Mouse (Mus musculus): ENCODE results near the gene Tmub2.
"Not testable (repeated sequence)": the region's sequence is repeated elsewhere in the genome, so short reads cannot be mapped to it uniquely, and the experiment has no call there.

Tmub2 gene

DNA sequence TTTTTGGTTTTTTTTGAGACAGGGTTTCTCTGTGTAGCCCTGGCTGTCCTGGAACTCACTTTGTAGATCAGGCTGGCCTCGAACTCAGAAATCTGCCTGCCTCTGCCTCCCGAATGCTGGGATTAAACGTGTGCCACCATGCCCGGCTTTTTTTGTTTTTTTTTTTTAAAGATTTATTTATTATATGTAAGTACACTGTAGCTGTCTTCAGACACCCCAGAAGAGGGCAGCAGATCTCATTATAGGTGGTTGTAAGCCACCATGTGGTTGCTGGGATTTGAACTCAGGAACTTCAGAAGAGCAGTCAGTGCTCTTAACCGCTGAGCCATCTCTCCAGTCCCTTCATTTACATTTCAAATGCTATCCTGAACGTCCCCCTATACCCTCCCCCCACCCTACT, 4.5 kb upstream of the Tmub2 start:
- DNase-seq: not testable (repeated sequence)

DNA sequence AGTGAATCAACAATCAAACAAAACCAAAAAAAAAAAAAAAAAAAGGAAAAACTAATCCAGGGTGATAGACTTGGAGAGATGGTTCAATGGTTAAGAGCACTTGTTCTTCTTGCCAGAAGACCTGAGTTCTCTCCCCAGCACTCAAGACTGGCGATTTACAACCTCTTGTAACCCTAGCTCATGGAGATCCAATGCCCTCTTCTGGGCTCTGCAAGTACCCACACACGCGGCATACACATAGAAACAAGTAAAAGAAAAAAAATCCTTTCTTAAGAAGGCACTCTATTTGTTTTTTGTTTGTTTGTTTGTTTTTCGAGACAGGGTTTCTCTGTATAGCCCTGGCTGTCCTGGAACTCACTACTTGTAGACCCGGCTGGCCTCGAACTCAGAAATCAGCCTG, 809 bp upstream of the Tmub2 start:
- DNase-seq: no peak

DNA sequence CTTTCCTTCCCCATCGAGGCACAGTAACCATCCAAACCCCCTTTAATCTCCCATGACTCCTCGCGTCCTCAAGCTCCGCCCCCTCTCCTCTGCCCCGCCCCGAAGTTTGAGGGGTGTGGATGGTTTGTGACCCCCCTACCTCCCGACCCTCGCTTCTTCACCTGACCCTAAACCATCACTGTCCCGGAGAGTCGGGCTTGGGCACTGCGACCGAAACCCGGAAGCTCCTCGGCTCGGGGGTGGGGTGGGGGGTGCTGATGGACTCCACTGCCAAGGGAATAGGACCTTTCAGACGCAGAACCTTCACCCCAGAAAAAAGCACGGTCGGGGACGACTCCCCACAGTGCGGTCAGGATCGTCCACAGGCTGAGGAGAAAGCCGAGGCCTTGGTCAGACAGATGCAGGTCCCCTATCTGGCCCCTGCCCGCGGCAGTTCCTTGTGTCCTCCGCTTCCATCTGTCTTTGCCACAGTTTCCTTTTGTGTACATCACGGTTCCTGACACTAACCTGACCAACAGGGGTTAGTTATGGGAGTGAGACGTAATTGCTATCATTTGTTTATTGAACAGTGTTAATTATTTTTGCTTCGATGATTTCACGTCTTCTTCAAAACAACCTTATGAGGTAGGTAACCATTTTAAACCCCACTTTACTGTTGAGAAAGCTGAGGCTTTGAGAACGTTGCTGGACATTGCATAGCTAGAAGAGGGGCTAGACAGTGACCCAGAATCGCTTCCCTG, 534 bp downstream of the Tmub2 start:
- DNase-seq: no peak

DNA sequence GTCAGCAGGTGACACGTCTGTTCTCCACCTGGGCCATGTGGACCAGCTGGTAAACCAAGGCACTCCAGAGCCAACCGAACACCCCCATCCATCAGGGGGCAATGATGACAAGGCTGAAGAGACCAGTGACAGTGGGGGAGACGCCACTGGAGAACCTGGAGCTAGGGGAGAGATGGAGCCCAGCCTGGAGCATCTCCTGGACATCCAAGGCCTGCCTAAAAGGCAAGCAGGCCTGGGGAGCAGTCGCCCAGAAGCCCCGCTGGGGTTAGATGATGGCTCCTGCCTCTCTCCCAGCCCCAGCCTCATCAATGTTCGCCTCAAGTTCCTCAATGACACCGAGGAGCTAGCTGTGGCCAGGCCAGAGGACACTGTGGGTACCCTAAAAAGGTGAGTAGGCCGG, 2.8 kb downstream of the Tmub2 start:
- no peak for DNase-seq

DNA sequence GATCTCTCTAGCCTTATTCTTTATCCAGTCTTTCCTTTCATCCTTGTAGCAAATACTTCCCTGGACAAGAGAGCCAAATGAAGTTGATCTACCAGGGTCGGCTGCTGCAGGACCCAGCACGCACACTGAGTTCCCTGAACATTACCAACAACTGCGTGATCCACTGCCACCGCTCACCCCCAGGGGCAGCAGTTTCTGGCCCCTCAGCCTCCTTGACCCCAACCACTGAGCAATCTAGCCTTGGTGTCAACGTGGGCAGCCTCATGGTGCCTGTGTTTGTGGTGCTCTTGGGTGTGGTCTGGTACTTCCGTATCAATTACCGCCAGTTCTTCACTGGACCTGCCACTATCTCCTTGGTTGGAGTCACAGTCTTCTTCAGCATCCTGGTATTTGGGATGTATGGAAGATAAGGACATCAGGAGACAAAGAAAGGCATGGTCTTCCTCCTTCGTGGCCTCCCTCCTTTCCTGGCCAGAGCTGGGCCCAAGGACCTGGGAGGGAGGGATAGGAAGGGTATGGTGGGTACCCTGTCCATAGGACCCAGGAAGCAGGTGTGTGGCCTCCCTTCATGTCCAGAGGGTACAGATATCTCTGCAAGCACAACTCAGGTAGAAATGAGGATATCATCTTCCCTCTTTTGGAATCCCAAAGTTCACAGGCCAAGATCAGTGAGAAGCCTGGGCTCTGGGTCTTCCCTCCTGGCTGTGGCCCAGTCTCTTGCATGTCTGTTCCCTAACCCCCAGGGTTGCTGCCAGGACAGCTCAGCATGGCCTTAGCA, 3.5 kb downstream of the Tmub2 start:
- no peak for DNase-seq

DNA sequence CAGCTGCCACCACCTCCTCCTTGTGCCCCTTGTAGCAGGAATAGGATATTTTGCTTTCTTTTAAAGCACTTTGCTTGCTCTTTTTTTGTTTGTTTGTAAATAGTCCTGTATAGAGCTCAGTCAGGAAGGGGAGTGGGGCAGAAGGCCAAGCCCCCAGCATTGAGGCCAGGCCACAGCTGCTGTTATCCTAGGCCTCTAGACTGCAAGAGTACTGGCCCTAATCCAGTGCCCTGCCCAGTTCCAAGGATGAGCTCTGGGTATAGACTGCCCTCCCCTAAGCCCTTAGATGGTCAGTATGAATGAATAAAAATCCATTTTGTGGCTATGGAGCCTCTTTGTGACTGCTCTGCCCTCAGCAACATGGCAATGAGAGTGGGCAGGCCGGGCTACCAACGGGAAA, 4.2 kb downstream of the Tmub2 start:
- DNase-seq: no peak

DNA sequence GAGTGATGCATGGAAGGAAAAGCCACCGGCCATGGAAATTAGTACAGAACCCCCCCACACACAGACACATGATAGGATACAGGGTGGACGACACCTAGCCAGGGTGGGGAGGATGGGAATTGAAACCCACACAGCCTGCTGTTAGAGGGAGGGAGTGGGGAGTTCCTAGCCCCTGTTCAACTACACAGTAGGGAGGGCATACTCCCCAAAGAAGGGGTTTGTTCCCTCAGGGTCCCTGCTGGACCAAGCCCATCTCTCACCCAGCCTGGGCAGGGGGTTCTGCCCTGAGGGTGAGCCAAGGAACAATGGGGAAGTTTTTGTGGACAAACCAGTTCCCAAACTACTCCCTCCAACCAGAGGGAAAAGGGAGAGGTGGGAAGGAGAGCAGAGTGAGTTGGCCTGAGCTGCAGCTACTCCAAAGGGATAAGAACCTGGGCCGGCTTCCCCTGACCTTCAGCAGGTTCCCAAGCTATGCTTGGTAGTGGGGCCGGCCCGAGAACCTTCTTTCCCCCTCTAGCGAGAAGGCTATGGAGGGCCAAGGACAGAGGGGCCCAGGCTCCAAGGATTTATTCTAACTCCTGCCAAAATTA, 4.9 kb downstream of the Tmub2 start:
- peak; percentile 22 for DNase-seq

DNA sequence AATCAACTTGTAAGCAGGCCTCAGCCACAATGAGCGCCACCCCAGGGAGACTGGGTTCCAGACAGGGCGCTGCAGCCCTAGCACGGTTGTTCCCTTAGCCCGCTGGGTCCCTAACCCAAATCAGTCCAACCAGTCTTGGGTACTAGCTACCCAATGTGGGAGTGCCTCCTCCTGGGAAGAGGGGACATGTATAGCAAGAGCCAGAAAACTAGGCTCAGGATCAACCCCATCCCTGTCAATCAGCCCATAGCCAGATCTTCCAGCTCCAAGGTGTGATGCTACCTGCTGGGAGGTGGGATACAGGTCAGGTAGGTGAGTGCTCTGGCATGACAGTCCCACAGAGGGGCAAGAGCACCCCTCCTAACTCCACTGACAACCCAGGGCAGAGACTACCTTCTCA, 5.4 kb downstream of the Tmub2 start:
- peak; percentile 25 for DNase-seq

DNA sequence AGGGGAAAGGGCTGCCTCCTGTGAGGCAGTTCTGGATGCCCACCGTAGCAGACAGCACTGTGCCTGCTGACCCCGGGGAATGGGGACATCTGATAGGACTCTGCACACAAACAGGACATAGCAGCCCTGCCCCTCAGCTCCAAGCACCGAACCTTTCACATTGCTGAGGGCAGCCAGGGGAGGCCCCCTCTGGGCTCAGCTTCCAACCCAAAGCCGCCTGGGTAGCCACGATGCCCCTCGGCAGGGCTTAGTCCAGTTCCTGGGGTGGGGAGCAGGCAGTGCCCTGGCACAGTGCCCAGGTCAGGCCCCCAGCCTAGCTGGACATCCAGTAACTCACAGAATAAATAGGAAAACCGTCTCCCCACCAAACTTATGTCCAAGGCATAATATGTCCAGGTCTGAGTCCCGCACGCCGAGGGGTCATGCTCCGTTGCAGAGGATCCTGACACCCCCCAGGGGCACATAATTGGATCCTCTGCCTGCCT, 6.4 kb downstream of the Tmub2 start:
- DNase-seq: peak; percentile 36

DNA sequence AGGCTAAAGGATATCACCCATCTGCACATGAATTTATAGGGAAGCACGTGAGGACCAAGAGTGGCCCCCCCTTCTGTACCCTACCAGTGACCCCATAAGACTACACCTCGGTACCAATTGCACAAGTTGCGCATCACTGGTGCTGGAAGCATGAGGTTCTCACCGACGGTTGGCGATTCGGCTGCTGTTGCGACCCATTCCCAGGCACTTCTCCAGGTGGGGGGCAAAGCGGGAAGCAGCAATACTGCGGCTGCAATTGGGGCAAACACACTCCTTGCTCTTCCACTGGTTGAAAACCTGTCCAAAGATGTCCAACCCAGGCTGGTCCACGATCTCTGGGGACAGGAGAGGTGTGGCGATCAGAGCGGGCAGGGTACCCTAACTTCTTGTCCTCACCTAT, 9.2 kb downstream of the Tmub2 start:
- peak; percentile 32 for DNase-seq

DNA sequence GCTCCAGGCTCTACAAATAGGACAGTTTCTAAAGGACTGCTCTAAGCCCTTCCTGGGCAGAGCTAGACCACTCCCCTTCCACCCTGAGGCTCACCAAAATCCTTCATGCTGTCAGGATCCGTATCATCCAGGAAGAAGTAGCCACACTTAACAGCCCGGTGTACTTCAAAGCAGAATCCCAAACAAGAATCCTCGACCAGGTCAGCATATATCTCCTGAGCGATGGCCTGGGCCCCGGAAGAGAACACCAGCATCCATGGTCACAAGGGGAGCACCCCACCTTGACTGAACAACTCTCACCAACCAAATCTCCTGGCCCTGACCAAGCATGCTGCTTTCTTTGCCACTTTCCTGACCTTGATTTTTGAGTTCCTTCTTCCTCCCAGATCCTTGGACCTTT, 9.7 kb downstream of the Tmub2 start:
- no peak for DNase-seq

DNA sequence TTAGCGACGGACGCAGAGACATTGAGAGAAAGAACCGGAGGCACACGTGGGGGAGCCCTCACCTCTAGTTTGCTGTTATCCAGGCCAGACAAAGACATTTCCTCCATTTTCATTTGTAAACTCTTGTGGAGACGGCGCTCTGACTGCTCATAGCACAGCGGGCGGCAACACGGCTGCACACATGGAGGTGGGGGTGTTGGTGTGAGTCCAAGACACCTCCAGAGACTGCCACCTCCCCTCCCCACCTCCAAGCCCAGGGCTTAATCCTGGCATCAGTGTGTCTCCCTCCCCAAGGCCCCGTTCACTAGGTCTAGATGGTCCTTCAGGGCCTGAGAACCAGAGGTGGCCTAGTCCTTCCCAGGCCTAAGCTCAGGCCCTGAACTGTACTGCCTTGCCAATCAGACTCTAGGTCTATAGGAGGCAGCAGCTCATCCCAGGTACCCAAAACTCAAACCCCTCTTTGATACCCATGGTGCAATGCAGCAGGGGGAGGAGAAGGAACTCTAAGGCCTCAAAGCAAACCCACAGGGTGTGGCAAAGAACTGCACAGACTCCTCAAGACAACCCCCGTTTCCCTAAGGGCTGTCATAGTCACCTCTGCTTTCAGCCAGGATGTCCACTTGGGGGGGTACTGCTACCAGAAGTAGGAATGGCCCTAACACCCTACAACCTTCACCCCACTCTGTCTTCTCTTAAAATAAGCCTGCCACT, 10.3 kb downstream of the Tmub2 start:
- DNase-seq: peak; percentile 48

DNA sequence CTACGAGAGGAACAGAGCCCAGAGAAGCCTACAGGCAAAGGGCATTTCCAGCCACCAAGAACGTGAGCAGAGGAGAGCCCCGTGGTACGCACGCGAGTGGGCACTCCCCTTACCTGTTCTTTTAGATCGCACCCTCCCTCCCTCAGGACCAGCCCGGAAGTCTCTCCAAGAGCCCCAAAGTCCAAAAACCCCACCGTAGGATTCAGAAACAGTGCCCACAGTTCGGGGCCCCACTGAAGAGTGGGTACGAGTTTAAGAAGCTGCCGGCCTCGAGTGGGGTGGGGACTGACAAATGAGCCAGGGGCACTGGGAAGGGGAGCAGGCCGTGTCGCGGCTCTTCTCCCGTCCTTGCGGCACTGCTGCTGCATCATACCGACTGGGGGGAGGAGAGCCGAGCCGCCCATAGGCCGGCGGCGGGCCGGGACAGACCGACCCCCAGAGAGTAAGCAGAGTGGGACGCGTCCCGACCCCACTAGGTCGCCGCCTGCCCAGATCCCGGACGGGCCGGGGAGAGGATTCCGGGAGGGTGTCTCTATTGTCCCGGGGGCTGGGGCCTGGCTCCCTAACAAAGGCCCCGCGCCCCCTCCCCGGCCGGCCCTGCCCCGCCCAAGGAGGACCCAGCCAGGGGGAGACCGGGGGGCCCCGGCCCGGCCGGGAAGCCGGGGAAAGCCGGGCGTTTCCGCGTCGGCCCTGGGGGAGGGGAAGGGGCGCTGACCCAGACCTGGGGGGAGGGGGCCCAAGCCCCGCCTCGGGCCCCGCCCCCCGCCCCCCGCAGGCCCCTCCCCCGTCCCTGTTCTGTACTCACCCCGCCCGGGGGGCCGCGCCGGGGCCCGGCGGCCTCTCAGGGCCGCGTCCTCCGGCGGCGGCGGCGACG, 11.1 kb downstream of the Tmub2 start:
- peak; percentile 54 for DNase-seq

DNA sequence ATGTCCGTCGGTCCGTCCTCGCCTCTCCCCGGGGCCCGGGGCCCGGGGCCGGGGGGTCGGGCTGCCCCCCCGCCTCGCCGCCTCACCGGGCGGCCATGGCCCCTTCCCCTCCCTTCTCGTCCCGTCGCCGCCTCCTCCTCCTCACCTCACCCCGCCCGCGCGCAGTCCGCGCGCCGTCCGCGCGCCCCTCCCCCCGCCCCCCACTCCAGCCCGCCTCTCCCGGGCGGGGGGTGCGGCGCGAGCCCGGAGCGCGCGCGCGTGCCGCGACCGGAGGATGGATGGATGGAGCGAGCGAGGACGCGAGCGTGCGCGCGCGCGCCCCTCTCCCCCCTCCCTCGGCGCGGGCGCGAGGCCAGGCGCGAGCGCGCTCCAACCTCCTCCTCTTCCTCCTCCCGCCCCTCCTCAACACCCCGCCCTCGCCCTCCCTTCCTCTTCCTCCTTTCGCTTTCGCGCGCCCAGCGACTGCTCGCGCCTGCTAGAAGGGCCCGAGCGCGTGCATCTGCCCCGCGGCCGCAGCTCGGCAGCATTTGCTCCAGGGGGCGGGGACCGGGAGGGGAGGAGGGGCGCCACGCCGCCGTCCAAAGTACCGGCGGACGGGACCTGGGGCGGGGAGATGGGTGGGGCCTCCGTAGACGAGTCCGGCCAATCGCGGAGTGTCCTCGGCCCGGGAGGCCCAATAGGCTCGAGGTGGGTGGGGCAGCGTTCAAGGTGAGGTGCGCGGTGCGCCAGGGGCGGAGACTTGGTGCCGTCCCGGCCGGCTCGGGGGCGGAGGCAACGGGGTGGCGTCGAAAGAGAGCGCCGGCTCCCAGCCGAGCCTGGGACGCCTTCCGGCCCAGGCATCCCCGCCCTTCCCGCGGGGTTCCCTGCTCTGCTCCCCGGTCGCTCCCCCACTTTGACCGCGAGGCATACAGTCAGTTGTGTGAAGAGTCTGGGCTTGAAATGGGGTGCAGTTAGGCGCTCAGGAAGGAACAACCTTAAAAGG, 12.1 kb downstream of the Tmub2 start, which contains the start of gene Atxn7l3:
Gene Atxn7l3 (minus strand): TSS at position 141 of the 982 bp plus-strand sequence.
- peak; percentile 97 for DNase-seq

DNA sequence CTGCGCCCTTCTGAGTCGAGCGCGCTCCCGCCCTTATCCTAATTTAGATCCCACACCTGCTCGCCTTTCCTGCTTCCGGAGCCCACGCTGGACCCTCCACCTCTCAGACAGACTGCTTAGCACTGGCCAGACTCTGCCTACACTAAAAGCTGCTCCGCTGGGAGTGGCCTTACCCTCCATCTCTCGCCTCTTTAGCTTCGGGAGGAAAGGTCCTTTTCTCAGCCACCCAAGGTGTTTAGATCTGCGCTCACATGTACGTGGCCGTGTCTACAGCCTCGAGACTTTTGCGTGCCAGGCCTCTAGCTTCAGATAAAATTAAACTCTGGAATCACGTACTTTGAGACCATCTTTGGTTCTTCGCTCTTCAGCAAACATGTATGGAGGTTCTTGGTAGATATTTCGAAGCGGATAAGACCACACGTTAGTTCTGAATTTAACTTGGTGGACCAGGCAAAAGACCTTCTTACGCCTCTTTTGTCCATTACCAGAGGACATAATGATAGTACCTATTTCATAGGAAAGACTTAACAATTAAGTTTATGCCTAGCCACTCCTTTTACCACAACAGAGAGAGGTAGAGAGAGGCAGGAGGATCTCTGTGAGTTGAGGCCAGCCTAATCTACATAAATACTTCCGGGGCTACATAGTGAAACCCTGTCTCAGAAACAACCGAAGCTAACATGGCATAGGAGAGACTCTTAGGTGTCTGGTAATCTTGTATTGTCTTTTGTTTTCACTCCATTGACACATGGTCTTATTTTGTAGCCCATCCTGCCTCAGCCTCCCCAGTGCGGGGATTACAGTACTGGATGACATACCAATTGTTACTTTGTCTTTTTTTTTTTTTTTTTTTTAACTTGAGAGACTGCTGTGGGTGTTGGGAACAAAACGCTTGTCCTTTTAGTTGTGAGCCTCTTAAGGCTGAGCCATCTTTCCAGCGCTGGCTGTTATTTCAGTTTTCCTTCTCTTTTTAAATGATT, 13.1 kb downstream of the Tmub2 start:
- DNase-seq: no peak

DNA sequence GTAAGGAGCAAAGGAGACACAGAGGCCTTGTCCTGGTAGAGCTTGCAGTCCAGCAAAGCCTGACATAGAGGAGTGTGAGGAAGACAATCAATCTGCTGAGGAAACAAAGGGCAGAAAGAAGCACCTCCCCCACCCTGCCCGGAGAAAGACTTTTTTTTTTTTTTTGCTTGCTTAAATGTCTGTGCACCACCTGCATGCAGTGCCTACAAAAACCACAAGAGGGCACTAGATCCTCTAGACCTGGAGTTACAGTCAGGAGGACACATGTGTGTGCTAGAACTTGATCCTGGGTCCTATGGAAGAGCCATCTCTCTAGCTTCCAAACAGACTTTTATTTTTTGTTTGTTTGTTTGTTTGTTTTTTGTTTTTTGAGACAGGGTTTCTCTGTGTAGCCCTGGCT, 15.1 kb downstream of the Tmub2 start:
- peak; percentile 45 for DNase-seq

DNA sequence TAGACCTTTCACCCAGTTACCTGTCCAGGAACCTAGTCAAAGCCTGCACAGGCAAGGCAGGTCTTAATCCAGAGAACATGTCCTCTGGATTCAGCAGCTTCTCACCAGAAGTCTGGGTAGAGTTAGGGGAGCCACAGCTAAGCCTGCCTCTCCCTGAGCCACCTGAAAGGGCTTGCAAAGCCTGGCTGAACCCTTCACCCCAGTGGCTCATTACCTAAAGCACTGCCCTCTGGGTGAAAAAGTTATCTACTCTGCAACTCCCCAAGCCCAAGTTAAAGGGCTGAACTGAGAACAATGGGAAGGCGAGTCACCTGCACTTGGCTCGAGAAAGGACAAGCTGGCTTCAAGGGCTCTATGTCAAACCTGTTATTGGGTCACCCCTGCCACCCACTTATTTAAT, 19.4 kb downstream of the Tmub2 start:
- DNase-seq: no peak

DNA sequence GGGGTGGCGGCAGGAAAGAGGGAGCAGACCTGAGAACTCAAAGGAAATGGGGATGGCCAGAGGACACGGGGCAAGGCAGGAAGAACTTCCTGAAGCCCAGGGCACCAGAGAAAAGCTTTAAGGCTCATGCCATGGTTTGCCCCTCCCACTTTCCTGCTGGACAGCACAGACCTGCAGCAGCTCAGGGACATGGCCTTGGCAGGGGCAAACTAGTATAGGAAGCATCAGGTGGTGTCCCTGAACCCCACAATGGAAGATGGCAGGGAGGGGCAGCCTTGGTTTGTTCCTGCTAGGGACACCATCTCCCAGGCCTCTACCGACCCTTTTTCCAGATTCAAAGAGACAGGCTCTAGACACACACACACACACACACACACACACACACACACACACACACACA, 20.6 kb downstream of the Tmub2 start:
- DNase-seq: no peak

DNA sequence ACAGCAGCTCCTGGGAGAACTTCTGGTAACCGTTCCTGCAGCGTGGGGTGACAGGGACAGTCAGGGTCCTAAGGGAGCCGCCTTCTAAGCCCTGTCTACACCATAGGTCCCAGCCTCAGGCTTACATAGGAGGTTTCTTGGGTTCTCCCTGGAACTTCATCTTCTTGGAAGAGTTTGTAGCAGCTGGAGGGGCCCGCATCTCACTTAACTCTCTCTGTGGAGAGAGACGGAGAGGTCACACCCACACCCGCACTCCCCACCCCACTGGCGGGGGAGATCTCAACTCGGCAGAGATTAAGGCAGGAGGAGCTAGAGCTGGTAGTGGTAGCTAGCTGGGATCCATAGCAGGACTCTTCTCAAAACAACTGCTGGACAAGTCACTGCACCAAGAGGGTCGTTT, 23.4 kb downstream of the Tmub2 start:
- peak; percentile 25 for DNase-seq

DNA sequence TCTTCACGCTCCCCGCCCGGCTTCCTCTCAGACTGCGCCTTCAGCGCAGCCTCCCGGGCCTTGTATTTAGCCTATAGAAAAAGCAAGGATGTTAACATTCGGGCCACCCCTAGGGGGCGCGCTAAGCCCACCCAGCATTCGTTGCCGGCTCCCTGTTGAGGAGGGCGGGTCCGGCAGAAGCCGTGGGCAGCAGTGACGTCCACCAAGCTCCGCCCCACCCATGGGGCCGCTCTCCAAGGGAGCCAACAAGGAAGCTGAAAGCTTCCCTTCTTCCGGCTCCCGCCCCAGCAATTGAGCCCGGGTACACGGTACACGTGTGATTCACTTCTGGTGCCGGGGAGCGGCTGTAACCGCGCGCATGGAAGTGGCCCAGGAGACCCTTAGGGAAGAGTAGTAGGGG, 24.2 kb downstream of the Tmub2 start:
- peak; percentile 94 for DNase-seq

All from cerebellum, adult 8-10 months (tissue).